8 mouse cellular contexts compared by ENCODE assay signal in genomic region chr11:77625061-77625855, GRCm38 (mm10). TPM values are rescaled to one million over a fixed set of nuclear protein-coding genes. Genes with fewer than 3 reads are reported as not detected.
DNase-seq lines count a peak whose midpoint lies in the region; ATAC-seq lines count a peak whose summit lies in the region.

No protein-coding gene starts in this region.

- peaks cover 12% of the 10 kb centered on the region for H3K4me1 ChIP-seq in limb, embryonic 15.5 days
- peaks cover 36% of the 10 kb centered on the region for H3K4me1 ChIP-seq in midbrain, embryonic 15.5 days

- no peaks in the 10 kb centered on the region for H3K36me3 ChIP-seq in limb, embryonic 15.5 days
- H3K36me3 ChIP-seq in midbrain, embryonic 15.5 days (replicated peaks) = no peaks in the 10 kb centered on the region

- 0 out of 2 replicates have a peak overlapping the region, but pooled peaks have one; percentile 0 for H3K9ac ChIP-seq in limb, embryonic 15.5 days
- H3K9ac ChIP-seq in midbrain, embryonic 15.5 days = peak overlapping the region; percentile 41

- H3K9me3 ChIP-seq in limb, embryonic 15.5 days = no peaks in the 10 kb centered on the region
- no peaks in the 10 kb centered on the region for H3K9me3 ChIP-seq in midbrain, embryonic 15.5 days

- H3K27ac ChIP-seq in limb, embryonic 15.5 days = no peak overlapping the region
- peak overlapping the region; percentile 83 for H3K27ac ChIP-seq in midbrain, embryonic 15.5 days

- no peaks in the 10 kb centered on the region for H3K27me3 ChIP-seq in limb, embryonic 15.5 days
- H3K27me3 ChIP-seq in midbrain, embryonic 15.5 days (replicated peaks) = no peaks in the 10 kb centered on the region

- H3K4me3 ChIP-seq in limb, embryonic 15.5 days = peak overlapping the region; percentile 27
- peak overlapping the region; percentile 41 for H3K4me3 ChIP-seq in midbrain, embryonic 15.5 days

- 11% methylated on average over 11 of the region's 11 CpGs for WGBS in limb, embryonic 15.5 days
- WGBS in midbrain, embryonic 15.5 days = 3% methylated on average over 11 of the region's 11 CpGs

- peak; percentile 32 for DNase-seq in adrenal gland, postnatal 14 days
- DNase-seq in adrenal gland, postnatal 4 days (ENCODE audit: low spot score in 2 of 2) = no peak
- DNase-seq in cerebellum, adult 9-10 months = peak; percentile 70
- DNase-seq in frontal cortex, postnatal 10 days (ENCODE audit: low spot score in 2 of 2) = peak; percentile 48 to 56
- peak; percentile 31 to 57 for DNase-seq in thymus, postnatal 10 days (ENCODE audit: low spot score in 2 of 2)

- H3K4me2 ChIP-seq in limb, embryonic 15.5 days = peak overlapping the region; percentile 52
- H3K4me2 ChIP-seq in midbrain, embryonic 15.5 days = peak overlapping the region; percentile 77

- peak; percentile 63 for ATAC-seq in inflammation-experienced regulatory T-cells, adult 6 months
- no peak for ATAC-seq in limb, embryonic 15.5 days (ENCODE audit: insufficient number of reproducible peaks, low FRiP score, low TSS enrichment, low read depth)
- peak; percentile 70 for ATAC-seq in midbrain, embryonic 15.5 days (replicated peaks)

RNA-seq across cellular contexts. Expression of gene Taok1, which starts 17.6 kb away (rescaled TPM):
- total RNA-seq in adrenal gland, postnatal 14 days (2021) = 53.6 and 53.7 TPM in 2 replicates
- 10 to 100 TPM; 56.7 to 59.7 TPM for total RNA-seq in adrenal gland, postnatal 4 days (2021)
- polyA plus RNA-seq in inflammation-experienced regulatory T-cells, adult 6 months (2017; shearing (Covaris generic)) = 10 to 100 TPM; 14.8 to 21.5 (median 19.8) TPM
- 12.4 and 13.3 TPM in 2 replicates for polyA plus RNA-seq in limb, embryonic 15.5 days (2015; fragmentation: Nextera tagmentation; extraction: Ambion mirVana)
- polyA plus RNA-seq in midbrain, embryonic 15.5 days (2015; fragmentation: Nextera tagmentation; extraction: Ambion mirVana) = 23.1 and 24.2 TPM in 2 replicates

Comparison
In these comparisons a context has a peak if more than half of its experiments do, and no peak if none do; other contexts are left out.
1. DNase-seq: peak in adrenal gland, postnatal 14 days (single experiment), cerebellum, adult 9-10 months (single experiment), frontal cortex, postnatal 10 days (2 of 2) and thymus, postnatal 10 days (2 of 2); none in adrenal gland, postnatal 4 days (0 of 2).